Mouse (Mus musculus) urinary bladder, postnatal 10 days (tissue): ENCODE measurements around the gene Maml3.

Experiments used
- DNase-seq: peaks from one replicate; pipeline ENCODE4 v3.0.0; 2022; ENCODE audit warnings: low spot score

Maml3 gene

DNA sequence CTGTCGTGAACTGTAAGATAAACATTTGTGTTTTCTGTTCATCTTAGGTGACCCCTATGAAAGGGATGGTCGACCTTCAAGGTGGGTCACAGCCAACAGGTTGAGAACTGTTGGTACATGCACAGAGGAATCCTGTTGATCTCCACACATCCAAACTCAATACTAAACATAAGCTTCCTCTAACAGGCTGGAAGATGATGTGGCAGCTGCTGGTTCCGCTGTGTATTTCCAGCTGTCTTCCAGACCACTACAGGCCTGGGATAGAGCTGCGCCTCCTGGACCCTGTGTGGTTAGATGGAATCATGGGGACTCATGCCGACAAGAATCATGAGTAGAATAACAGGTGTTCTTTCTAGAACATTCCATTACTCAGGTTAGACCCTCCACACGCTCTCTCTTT, 101.2 kb downstream of the Maml3 start:
- DNase-seq, result no peak

DNA sequence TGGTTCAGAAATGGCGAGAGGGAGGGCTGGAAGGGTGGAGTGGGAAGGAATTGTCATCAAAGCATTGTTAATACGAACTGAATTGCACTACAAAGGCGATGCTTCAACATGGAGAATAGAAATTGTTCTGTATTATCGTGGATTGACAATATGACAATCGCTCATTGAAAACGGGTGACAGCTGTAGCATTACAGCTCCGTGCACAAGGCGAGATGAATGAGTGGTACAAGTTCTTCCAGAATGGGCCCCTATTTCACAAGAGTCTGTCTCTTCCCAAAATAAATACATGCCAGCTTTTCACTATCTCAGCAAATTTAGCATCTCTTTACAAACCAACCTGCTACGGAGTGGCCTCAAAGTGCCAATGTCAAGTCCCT, 103.4 kb downstream of the Maml3 start:
- no peak for DNase-seq

DNA sequence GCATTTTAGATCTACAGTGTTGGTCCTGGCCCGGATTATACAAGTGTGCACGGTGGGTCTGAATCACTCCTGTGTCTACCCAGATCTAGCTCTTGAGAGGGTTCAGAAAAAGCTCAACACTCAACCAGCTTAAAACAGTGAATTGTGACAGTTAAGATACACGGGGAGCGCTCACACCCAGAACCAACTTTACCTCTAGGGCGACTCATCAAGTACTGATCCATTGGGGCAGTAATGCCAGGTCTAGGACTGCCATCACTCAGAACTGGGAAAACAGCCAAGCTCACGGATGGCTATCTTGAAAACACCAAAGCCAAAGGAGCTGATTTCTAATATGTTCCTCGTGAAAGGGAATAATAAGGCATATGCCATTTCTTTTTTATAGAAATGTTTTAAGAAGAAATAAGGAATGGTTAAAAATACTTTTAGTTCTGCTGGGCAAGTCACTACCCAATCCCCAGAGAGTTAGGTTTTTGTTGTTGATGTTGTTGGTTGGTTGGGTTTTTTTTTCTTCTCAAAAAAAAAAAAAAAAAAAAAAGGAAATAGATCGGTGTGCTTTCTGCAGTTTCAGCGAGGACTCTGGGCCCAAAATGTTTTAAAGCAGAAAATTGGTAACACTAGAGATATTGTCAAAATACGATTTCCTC, 103.9 kb downstream of the Maml3 start:
- DNase-seq, result no peak

GRCm38 (mm10) chr3:51999671-52000437, 105.0 kb downstream of the Maml3 start:
- DNase-seq, result no peak

GRCm38 (mm10) chr3:51998511-51999399, 106.1 kb downstream of the Maml3 start:
- DNase-seq, result no peak

DNA sequence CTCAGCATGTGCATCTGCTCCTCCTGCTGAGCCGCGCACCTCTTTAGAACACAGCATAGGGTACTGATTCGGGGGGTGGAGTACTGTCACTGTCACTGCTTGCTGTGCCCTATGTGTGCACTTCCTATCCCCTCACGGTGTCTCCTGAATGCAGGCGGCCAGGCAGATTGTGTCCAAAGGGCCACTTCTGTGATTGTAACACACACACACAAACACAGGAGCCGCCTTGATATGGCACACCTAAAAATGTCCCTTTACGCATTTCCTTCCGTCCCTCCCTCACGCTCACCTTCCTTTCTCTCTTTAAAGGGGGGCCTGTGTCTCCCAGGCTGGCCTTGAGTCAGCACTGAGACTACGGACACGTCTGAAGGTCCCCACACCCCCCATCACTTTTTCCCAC, 107.3 kb downstream of the Maml3 start:
- no peak for DNase-seq

GRCm38 (mm10) chr3:51986507-51986906, 118.4 kb downstream of the Maml3 start:
- DNase-seq, result no peak

- no peak for DNase-seq
These were observed 123.4 kb downstream of the Maml3 start for GRCm38 (mm10) chr3:51981496-51981895.

GRCm38 (mm10) chr3:51977654-51978352, 127.1 kb downstream of the Maml3 start:
- DNase-seq, result no peak

- DNase-seq, result no peak
These were observed 130.3 kb downstream of the Maml3 start for GRCm38 (mm10) chr3:51974601-51975000.

- no peak for DNase-seq
These were observed 130.7 kb downstream of the Maml3 start for GRCm38 (mm10) chr3:51974153-51974552.

- no peak for DNase-seq
These were observed 132.3 kb downstream of the Maml3 start for GRCm38 (mm10) chr3:51972576-51972975.

DNA sequence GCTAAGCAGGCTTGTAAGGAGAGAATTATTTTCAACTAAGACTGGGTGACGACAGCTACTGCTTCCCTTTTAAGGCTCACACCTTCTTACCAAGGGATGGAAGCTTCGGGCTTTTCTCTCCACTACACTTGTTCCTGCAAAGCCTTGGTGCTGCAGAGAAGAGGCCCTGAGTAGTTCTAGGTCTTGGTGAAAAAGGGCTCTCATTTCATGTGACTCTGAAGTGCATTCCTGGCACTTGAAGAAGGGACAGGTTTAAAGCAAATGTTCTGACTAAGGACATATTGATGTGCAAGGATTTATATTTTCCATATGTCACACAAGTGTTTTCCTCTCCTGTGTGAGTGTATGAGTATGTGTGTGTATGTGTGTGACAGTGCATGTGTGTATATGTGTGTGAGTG, 134.4 kb downstream of the Maml3 start:
- no peak for DNase-seq

- DNase-seq, result no peak
These were observed 135.4 kb downstream of the Maml3 start for GRCm38 (mm10) chr3:51969451-51969850.

DNA sequence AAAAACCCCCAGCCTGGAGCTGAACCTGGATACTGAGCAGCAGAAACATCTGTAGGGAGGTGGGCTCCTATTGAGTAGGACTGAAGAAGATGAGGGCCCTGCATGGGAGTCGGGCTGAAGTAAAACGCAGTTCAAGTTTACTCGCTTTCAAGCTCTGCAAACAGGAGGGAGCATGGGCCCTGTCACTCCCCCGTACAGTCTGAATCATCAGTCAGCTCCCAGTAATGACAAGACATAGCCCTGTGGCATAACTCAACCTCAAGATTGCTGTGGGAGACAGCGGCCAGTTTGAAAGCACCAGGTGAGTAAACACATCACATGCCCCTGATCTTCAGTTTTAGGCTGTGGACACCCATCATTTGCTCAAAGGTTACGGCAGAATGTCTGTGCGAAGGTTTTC, 139.0 kb downstream of the Maml3 start:
- DNase-seq, result no peak

DNA sequence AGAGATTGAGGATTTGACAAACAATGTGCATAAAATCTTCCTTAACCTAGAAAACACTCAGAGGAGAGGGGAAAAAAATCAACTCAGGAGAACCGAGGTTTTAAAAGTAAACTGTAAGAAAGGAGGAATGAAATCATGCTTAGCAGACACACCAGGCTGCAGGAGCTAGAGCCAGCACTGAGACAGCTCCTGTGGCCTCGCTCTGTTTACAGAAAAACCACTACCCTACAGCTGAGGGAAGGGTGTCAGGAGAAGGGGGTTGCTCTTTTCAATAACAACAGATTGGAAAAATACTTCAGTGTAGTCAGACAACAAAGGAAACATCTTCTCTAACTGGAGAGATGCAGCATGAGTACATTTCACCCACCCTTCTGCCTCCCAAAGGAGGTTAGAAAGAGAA, 139.4 kb downstream of the Maml3 start:
- DNase-seq, result no peak

- DNase-seq, result no peak
These were observed 139.9 kb downstream of the Maml3 start for GRCm38 (mm10) chr3:51965008-51965407.

GRCm38 (mm10) chr3:51963891-51964593, 140.8 kb downstream of the Maml3 start:
- no peak for DNase-seq

DNA sequence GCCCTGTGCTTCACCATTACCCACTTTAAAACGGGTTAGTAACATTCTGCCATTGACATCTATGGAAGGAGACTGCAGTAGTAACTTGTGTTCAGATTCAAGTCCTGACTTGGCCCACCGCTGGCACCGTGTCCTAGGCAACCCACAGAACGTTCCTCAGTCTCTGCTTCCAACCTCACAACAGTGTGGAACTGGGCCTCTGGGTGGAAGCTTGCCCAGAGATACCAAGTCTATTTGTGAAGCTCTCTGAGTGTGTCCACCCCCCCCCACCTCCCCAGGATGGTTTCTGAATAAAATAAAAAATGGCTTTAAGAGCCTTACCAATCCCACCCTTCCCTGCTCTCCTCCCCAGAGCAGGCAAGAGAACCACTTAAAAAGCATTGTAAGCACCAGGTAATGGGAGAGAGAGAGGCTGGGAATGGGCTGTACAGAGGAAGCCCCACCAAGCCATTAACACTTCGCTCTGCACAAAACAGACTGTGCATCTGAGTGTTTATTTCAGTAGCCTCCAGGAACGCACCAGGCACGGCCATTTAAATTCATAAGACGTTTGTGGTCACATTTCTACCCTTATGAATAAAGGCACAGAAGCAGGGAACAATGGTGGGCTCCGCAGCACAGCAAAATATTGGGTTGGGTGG, 141.6 kb downstream of the Maml3 start:
- DNase-seq, result no peak

GRCm38 (mm10) chr3:51958751-51959150, 146.1 kb downstream of the Maml3 start:
- DNase-seq, result no peak

DNA sequence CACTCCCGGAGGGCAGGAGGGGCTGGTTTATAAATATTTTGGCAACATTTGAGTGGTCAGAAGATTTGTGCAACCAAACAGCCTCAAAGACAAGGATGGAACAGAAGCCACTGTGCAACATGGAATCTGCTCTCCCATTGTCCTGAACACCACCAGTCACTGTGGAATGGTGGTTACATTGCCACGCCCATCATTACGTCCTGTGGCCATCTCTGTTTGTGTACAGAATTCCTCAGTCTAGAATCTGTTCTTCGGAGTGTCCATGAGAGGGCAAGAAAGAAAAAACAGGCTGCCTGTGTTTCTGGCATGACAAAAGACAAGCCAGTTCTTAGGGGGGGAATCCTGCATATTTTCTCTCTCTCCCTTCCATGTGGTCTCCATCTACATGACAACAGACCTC, 150.4 kb downstream of the Maml3 start:
- no peak for DNase-seq
